Mouse (Mus musculus) common myeloid progenitor, adult 5-6 weeks (primary cell): ENCODE results near the gene Gm498. TPM values are rescaled to one million over a fixed set of nuclear protein-coding genes. Genes with fewer than 3 reads are reported as not detected.

Experiments used
- ATAC-seq: replicated peaks from 2 replicates; pipeline ENCODE4 v1.8.0; 2016; ENCODE audit warnings: low read depth, mild to moderate bottlenecking, moderate TSS enrichment, inconsistent platforms; ENCODE audit not compliant: poor library complexity, severe bottlenecking
- total RNA-seq: library from RNA; stranded (forward); fragments of 200-1000, 187-1606 nt; gene quantifications from 2 replicates; pipeline ENCODE4 v1.2.3, GENCODE M21; 2017

Gm498 gene
- total RNA-seq, 1 experiment from 2014 or later = not detected

GRCm38 (mm10) chr7:143883717-143884116, 17.1 kb downstream of the Gm498 start:
- no peak; the same call in 1 of the 2 replicates for ATAC-seq

- ATAC-seq = no peak
These were observed 24.5 kb downstream of the Gm498 start for GRCm38 (mm10) chr7:143891146-143891545.

GRCm38 (mm10) chr7:143892361-143892760, 25.7 kb downstream of the Gm498 start:
- ATAC-seq = no peak

- ATAC-seq = no peak
These were observed 34.0 kb downstream of the Gm498 start for GRCm38 (mm10) chr7:143900667-143901066.

GRCm38 (mm10) chr7:143905176-143905575, 38.5 kb downstream of the Gm498 start:
- ATAC-seq = no peak

- ATAC-seq = no peak
These were observed 39.0 kb downstream of the Gm498 start for GRCm38 (mm10) chr7:143905606-143906005.

GRCm38 (mm10) chr7:143913611-143914010, 47.0 kb downstream of the Gm498 start:
- ATAC-seq = no peak

GRCm38 (mm10) chr7:143919031-143919679, 52.5 kb downstream of the Gm498 start:
- ATAC-seq = no peak

GRCm38 (mm10) chr7:143929899-143930298, 63.3 kb downstream of the Gm498 start:
- no peak for ATAC-seq

GRCm38 (mm10) chr7:143938647-143939046, 72.0 kb downstream of the Gm498 start:
- no peak for ATAC-seq

- no peak for ATAC-seq
These were observed 72.8 kb downstream of the Gm498 start for GRCm38 (mm10) chr7:143939476-143939875.

- ATAC-seq = no peak
These were observed 76.5 kb downstream of the Gm498 start for GRCm38 (mm10) chr7:143942941-143943691.

GRCm38 (mm10) chr7:143944421-143944980, 77.9 kb downstream of the Gm498 start:
- no peak for ATAC-seq

Other genes with a start within 250 kb of the Gm498 start
- gene Tnfrsf26, start 238.1 kb upstream of the Gm498 start, total RNA-seq = 8.0 and 10.3 TPM in 2 replicates
- 3.7 and 4.7 TPM in 2 replicates for gene Tnfrsf22, start 217.2 kb upstream of the Gm498 start, total RNA-seq
- gene Tnfrsf23, start 181.0 kb upstream of the Gm498 start, total RNA-seq = 0.63 TPM in 1 of 2 replicates, not detected in the other
- 5.9 and 15.3 TPM in 2 replicates for gene Osbpl5, start 109.9 kb upstream of the Gm498 start, total RNA-seq
- not detected in 2 replicates for gene Mrgprg, start 99.8 kb upstream of the Gm498 start, total RNA-seq
- 1.2 and 1.3 TPM in 2 replicates for gene Mrgpre, start 82.3 kb upstream of the Gm498 start, total RNA-seq
- 8.3 and 13.6 TPM in 2 replicates for gene Nadsyn1, start 44.0 kb upstream of the Gm498 start, total RNA-seq
- 11.7 and 25.1 TPM in 2 replicates for gene Dhcr7, start 43.7 kb upstream of the Gm498 start, total RNA-seq
- not detected in 2 replicates for gene Shank2, start 135.1 kb downstream of the Gm498 start, total RNA-seq